Mouse (Mus musculus): ENCODE measurements around the gene Ing5.
"Not testable (repeated sequence)": the region's sequence is repeated elsewhere in the genome, so short reads cannot be mapped to it uniquely, and the experiment has no call there.

DNA sequence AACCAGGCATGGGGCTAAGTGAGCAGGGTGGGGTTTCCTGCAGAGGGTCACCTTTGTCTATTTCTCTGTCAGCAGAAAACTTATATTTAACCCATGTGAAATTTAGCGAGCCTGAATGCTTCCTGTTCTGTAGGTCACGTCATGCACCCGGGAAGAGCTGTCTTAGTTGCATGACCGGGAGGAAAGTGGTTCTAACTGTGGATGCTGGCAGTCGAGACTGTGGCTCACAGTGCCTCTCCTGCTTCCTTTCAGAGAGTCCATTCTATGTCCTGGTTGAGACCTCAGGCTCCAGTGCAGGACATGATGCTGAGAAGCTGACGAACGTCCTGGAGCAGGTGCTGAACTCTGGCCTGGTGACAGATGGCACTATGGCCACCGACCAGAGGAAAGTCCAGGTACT lies 34.8 kb downstream of the Ing5 start:
- not testable (repeated sequence) for TF ChIP-seq POLR2A (IDR thresholded peaks at IDR 0.05; ENCODE audit: control insufficient read depth, extremely low read depth, insufficient read depth, low read length, poor library complexity); CTCF (IDR thresholded peaks at IDR 0.05; ENCODE audit: borderline replicate concordance, control insufficient read depth, extremely low read depth, insufficient read depth, low read length, poor library complexity)

Data from thymus, adult 2 months (tissue).